Mouse (Mus musculus) heart, postnatal 25 days (tissue): ENCODE measurements around the gene Nol4l. TPM values are rescaled to one million over a fixed set of nuclear protein-coding genes. Genes with fewer than 3 reads are reported as not detected.

Experiments
- DNase-seq: peaks from one replicate; pipeline ENCODE4 v3.0.0; 2022; ENCODE audit warnings: low spot score
- intact Hi-C: fragments of 180-260 bp; cut with DNase I; formaldehyde crosslinking; loops from one replicate; pipeline ENCODE4 v1.15.1; 2025
- total RNA-seq, 2 experiments: library from RNA; stranded (reverse); gene quantifications; 2 replicates each; pipeline ENCODE4 v1.2.3; 2021

Nol4l gene
- total RNA-seq, 2 experiments from 2014 or later: 4.4 TPM

- intact Hi-C loops: no loop called here
- no peak for DNase-seq
Measured at GRCm38 (mm10) chr2:153453961-153454759, 75.6 kb downstream of the Nol4l start.

DNA sequence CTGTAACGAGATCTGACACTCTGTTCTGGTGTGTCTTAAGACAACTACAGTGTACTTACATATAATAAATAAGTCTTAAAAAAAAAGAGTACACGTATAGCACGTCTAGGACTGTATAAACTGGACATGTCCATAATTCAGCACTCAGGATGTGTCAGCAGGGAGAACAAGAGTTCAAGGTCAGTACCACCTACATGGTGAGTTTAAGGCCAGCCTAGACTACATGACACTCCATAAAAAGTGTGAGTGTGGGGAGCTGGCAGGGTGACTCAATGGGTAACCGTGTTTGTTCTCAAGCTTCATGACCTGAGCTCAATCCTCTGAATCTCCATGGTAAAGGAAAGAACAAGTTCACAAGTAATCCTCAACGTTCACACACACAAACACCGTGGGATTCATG, 81.3 kb downstream of the Nol4l start:
- no peak for DNase-seq
- intact Hi-C loops: loop anchor here (5.0 to 10.0 kb wide), 2 partner anchors 156 to 294 kb away; partner anchors contain the start of gene Kif3b

DNA sequence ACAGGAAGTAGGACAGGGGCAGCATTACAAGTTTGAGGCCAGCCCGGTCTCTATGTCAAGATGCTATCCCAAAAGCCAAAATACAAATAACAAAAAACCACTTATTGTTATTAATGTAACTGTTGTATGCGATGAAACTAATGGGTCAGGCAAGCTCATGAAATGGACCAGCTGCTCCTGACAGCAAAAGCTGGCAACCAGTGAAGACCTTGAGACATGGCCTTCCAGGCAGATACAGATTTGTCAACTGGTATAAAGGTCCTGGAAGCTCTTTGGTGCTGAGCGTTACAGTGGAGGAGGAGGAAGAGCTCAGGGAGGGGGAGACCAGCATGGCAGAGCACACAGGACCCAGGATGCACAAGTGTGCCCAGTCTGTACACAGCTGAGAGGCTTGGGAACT, 82.1 kb downstream of the Nol4l start:
- no peak for DNase-seq
- intact Hi-C loops: loop anchor here (5.0 to 10.0 kb wide), 2 partner anchors 155 to 293 kb away; partner anchors contain the start of gene Kif3b

GRCm38 (mm10) chr2:153446476-153446875, 83.3 kb downstream of the Nol4l start:
- DNase-seq: no peak
- intact Hi-C loops: loop anchor here (5.0 to 10.0 kb wide), 2 partner anchors 154 to 292 kb away; partner anchors contain the start of gene Kif3b

GRCm38 (mm10) chr2:153446017-153446408, 83.8 kb downstream of the Nol4l start:
- DNase-seq: no peak
- intact Hi-C loops: loop anchor here (5.0 to 10.0 kb wide), 2 partner anchors 154 to 291 kb away; partner anchors contain the start of gene Kif3b

GRCm38 (mm10) chr2:153445137-153446016, 84.4 kb downstream of the Nol4l start:
- intact Hi-C loops: loop anchor here (5.0 to 10.0 kb wide), 2 partner anchors 153 to 291 kb away; partner anchors contain the start of gene Kif3b
- DNase-seq: no peak

DNA sequence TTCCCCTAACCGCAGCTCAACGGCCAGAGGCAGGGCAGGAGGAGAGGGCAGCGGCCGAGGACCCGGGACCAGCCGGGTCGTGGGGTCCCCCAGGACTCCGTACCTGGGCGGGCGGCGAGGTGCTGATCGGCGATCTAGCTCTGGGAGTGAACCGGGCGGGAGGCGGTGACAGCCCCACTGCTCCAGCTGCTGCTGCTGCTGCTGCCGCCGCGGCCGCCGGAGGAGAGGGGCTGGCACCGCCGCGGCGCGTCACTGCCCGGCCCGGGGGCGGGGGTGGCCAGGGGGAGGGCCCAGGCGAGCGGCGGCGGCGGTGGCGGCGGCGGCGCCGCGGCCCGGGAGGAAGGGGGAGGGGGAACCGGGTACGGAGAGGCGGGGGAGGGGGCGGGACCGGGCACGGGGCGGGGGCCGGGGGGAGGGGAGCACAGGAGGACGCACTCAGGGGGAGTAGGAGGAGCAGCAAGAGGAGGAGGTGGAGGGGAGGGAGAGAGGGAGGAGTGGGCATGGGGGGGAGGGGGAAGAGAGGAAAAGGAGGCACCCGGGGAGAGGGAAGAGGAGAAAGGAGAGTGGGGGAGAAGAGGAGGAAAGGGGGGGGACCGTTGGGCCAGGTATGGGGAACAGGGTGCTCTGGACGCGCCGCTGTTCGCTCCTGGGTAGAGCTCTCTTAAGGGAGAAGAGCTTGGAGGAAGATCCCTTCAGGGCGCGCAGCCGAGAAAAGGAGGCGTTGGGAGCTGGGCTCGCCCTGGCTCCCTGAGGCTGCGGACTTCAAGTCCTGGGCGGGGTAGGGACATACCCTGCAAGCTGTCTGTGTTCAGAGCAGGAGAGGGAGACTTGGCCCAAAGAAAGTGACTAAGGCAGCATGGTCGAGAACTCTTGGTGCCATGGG, 85.3 kb downstream of the Nol4l start:
- peak; percentile 48 for DNase-seq
- intact Hi-C loops: loop anchor here (5.0 to 10.0 kb wide), 3 partner anchors 97 to 290 kb away; partner anchors contain the start of genes Asxl1 and Kif3b

DNA sequence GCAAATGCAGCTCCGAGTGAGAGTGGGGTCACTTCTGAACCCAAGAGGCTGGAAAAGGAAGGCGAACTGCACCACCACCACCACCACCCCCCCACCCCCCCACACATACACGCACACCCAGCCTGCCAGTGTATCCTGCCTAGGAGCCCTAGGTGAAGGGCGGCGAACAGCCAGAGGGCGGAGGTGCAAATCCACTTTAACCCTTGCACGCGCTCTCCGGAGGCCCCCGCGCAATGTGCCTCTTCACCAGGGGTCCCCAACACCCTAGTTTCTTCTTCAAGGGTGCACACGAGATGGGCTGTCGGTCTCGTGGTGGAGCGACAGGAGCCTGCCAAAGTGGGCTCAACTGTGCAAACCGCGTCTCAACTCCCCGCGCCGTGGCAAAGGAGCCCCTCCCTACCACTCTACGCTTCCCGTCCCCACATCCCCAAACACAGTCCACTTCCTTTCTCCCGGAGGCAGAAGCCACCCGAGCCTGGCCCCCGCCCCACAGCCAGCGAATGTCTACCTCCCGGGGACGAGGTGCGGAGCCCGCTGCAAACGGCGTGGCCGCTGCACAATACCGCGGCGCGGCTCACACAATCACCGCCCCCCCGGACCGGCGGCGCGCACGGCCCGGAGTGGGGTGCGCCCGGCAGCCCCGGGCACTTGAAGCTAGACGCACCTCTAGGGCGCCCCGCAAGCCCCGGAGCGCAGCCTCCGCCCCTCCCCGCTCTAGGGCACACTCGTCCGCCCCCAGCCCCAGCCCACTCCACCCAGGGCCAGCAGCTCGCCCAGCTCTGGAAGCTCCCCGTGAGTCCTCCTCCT, 86.1 kb downstream of the Nol4l start:
- intact Hi-C loops: loop anchor here (5.0 to 10.0 kb wide), 2 partner anchors 96 to 289 kb away; partner anchors contain the start of gene Asxl1

GRCm38 (mm10) chr2:153442720-153443119, 87.1 kb downstream of the Nol4l start:
- DNase-seq: no peak
- intact Hi-C loops: loop anchor here (5.0 to 10.0 kb wide), 2 partner anchors 95 to 288 kb away; partner anchors contain the start of gene Asxl1

More for the DNA sequence above, 86.1 kb downstream of the Nol4l start:
- no peak for DNase-seq

DNA sequence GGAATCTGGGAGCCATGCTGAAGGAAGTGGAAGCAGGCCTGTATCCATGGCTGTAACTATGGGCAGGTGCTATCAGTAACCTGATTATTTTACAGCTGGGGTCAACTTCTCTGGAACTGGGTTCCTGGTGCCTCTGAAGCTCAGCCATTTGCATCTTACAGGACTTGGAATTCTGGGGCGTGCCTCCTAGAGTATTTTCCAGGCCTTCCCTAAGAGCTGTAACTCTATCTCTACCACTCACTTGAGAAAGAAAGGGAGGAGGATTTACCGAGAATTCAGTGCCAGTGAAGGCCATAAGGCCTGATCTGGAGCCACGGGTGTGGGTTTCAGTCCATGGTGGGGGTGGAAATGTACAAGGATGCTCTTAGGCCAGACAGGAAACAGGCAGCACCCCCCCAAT, 88.5 kb downstream of the Nol4l start:
- intact Hi-C loops: loop anchor here (5.0 to 10.0 kb wide), 2 partner anchors 94 to 286 kb away; partner anchors contain the start of gene Asxl1
- no peak for DNase-seq

DNA sequence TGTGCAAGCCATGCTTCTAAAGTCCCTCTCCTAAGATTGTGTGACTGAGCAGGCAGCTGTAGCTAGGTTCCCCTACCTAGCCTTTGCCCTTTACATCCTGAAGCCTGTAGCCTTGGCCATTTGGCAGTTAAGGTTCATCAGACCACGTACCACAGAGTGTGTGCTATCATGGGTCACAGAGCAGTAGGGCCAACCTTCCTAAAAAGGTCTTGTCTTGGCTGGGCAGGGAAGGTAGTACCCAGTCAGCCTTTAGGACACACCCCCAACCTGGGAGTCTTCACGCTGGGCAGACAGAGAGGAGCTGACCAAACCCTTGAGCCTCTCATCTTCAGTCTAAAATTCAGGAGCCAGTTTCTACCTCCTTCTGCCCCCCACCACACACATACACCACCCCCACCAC, 89.0 kb downstream of the Nol4l start:
- no peak for DNase-seq
- intact Hi-C loops: loop anchor here (5.0 to 10.0 kb wide), 2 partner anchors 93 to 286 kb away; partner anchors contain the start of gene Asxl1

DNA sequence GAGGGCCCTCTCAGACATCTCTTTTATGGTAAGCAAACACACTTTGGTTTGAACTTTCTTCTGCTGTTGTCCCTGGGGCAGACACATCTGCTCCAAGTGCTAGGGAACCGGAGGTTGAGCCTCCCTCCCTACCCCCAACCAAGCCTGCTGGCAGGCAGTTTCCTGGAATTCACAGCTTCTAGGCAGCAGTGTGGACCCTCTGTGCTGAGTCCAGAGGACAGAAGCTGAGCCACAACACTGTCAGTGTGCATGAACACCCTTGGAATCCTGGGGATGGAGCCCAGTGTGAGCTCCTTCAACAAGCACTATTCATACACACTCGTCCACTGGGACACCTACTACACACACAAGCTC, 92.5 kb downstream of the Nol4l start:
- intact Hi-C loops: no loop called here
- DNase-seq: no peak

DNA sequence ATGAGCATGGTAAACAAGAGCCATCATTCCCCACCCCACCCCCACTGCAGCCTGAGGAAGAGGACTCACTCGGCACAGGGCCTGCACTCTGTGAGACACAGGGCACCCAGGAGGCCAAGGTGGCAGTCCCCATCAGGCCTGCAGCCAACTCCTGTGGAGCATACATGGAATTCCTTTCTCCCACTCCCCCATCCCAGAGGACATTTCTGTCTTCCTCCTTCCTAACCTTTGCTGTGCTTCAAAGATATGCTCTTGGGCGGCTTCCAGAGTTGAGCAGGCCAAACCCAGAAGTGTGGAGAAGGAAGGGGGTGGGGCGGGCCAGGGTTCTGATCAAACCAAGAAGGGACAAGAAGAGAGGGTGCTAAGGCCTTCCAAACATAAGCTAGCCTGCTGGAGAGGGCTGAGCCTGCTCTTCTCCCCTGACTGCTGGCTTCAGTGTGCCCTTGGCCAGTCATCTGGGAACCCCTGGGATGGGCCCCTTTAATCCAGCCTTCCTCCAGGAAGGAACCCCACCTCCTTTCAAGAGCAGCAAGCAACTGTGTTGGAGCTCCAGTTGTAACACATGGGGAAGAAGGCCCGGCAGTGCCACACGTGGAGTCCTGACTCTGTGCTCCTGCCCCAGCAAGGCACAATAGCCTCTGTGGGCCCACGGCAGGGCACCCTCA, 93.0 kb downstream of the Nol4l start:
- intact Hi-C loops: no loop called here
- no peak for DNase-seq

DNA sequence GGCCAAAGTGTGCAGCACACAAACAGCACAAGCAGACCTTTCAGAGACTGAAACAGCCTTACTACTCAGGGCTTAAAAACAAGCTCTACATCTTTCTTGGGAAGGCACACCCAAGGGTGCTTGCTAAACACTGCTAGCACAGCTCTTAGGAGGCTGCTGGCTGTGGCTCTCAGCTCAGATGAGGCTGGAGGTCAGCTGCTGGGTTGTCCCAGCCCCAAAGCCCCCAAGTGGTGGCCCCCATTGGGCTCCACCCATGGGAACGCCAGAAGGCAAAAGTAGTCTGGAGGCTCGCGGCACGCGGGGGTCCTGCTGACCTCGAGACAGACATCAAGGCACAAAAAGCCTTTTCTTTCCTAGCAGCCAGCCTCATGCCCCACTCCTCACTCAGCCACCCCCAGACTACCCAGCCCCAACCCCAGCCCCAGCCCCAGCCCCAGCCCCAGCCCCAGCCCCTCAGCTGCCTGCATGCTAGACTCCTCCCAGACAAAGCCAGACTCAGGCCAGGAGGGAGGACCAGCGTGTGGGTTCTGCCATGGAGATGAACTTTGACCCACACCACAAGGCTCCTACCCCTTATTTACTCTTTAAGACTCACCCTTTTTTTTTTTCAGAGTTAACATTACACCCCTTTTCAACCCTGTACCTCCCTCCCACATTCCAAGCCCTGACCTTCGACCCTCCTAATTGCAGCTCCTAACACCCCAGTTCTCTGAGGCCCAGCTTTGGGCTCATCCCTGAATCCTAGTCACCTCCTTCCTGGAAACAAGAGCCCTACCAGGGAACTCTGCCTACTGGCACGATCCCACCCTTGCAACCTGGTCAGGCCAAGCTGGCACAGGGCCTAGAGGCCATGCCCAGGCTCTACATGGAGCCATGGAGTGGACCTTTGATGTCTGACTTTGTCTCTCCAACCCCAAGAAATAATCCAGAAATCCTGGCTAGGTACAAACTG, 94.6 kb downstream of the Nol4l start:
- no peak for DNase-seq
- intact Hi-C loops: no loop called here

DNA sequence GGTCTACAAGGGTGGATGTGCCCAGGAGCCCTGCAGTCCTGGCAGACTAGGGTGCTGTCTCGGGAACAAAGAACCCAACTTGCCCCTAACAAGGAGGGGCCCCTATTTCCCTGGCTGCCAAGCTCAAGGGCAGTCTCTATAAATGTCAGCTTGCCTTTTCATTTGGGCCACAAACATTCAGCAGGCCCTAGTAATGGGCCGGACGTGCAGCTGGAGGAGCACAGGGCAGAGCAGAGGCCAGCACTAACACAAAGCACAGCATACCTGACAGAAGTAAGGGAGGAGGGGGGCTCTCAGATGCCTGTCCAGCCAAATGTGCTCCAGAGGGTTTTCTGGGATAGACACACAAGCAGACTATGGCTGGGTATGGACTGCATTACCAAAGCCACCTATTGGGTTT, 95.9 kb downstream of the Nol4l start:
- intact Hi-C loops: no loop called here
- DNase-seq: no peak

GRCm38 (mm10) chr2:153432492-153432891, 97.3 kb downstream of the Nol4l start:
- no peak for DNase-seq
- intact Hi-C loops: no loop called here

DNA sequence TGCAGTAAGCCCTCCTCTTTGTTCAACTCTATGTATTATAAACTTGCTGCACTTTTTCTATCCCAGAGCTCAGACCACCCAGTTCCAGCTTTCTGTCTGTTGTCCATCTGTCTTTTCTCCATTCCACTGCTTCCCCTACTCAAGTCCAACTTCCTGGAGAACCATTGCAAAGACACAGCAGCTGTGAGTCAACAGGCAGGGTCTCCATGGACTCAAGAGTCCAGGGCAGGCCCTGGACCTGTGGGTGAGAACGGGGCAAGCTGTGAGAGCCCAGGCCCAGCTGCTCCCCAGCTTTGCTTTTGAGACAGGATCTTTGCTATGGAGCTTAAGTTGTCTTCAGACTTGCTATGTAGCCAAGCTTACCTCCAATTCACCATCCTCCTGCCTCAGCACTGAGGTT, 99.2 kb downstream of the Nol4l start:
- DNase-seq: no peak
- intact Hi-C loops: no loop called here
